Mouse (Mus musculus) liver, adult 2 months (tissue): ENCODE data around the gene Slc50a1. TPM values are rescaled to one million over a fixed set of nuclear protein-coding genes. Genes with fewer than 3 reads are reported as not detected.

Experiments used
- DNase-seq: peaks from one replicate; pipeline ENCODE4 v3.0.0-alpha.2; 2011; ENCODE audit warnings: low read depth, low spot score; ENCODE audit errors: extremely low read depth
- H3K27ac ChIP-seq: fragments of 200-500 bp; replicated peaks from 2 replicates; pipeline ENCODE4 v1.5.1; 2012; ENCODE audit warnings: low read depth, mild to moderate bottlenecking, control low read depth, inconsistent platforms, low read length; ENCODE audit not compliant: insufficient read depth
- H3K27me3 ChIP-seq: fragments of 200-500 bp; 2 replicates; pipeline ENCODE4 v1.6.1; 2012; ENCODE audit warnings: mild to moderate bottlenecking, moderate library complexity, low read length, inconsistent platforms; ENCODE audit not compliant: control insufficient read depth, insufficient read depth
- H3K36me3 ChIP-seq: fragments of 200-500 bp; 2 replicates; pipeline ENCODE4 v1.6.1; 2012; ENCODE audit warnings: low read length, inconsistent platforms; ENCODE audit not compliant: control insufficient read depth, insufficient read depth
- H3K4me1 ChIP-seq: fragments of 200-500 bp; 2 replicates; pipeline ENCODE4 v1.6.1; 2011; ENCODE audit warnings: low read length; ENCODE audit not compliant: control insufficient read depth, insufficient read depth
- H3K4me3 ChIP-seq: fragments of 200-500 bp; 2 replicates; pipeline ENCODE4 v1.5.1; 2011; ENCODE audit warnings: low read depth, mild to moderate bottlenecking, control low read depth, low read length, moderate library complexity; ENCODE audit not compliant: insufficient read depth
- H3K79me2 ChIP-seq: fragments of 200-500 bp; 2 replicates; pipeline ENCODE4 v1.6.1; 2012; ENCODE audit warnings: inconsistent platforms, mild to moderate bottlenecking, low read length, moderate library complexity; ENCODE audit not compliant: control insufficient read depth, insufficient read depth
- H3K9ac ChIP-seq: fragments of 200-500 bp; 2 replicates; pipeline ENCODE4 v1.6.1; 2012; ENCODE audit warnings: low read depth, mild to moderate bottlenecking, control low read depth, inconsistent platforms, low read length
- CTCF ChIP-seq: fragments of 200-500 bp; IDR thresholded peaks from 2 replicates; pipeline ENCODE4 v1.5.1; 2011; ENCODE audit warnings: low read depth, low read length, control low read depth
- POLR2A ChIP-seq: fragments of 200-500 bp; IDR thresholded peaks from 2 replicates; pipeline ENCODE4 v1.6.1; 2011; ENCODE audit warnings: low read length, control low read depth; ENCODE audit not compliant: insufficient read depth; ENCODE audit errors: extremely low read depth
- WGBS: fragments of 180-500 bp; shearing (Covaris S2); methylation state at CpG from one replicate; pipeline ENCODE4 v1.1.7; 2018; 5-methylcytosine and 5-hydroxymethylcytosine counted together
- polyA plus RNA-seq: library from polyadenylated mRNA; depleted of rRNA; stranded (reverse); fragments of >200 nt; gene quantifications from 2 replicates; pipeline ENCODE4 v1.2.3, GENCODE M21; 2012
- total RNA-seq: library from RNA; depleted of rRNA; stranded (reverse); fragments of >200 nt; gene quantifications from 2 replicates; pipeline ENCODE4 v1.2.3, GENCODE M21; 2014

The Slc50a1 gene
- total and polyA plus RNA-seq, 2 experiments, result 7.0 to 36.3 TPM

GRCm38 (mm10) chr3:89238494-89238893 lies 31.9 kb downstream of the Slc50a1 start:
- Histone ChIP-seq H3K4me1 (peaks cover 6% of the 10 kb centered on the region; the same call in 1 of the 2 replicates), H3K9ac (no peak overlapping the region), H3K27me3 (no peaks in the 10 kb centered on the region), H3K79me2 (no peaks in the 10 kb centered on the region), H3K4me3 (peak overlapping the region; percentile 6; the same call in 1 of the 2 replicates), H3K36me3 (no peaks in the 10 kb centered on the region), H3K27ac (no peak overlapping the region)
- 52% methylated on average over 12 of the region's 12 CpGs for WGBS
- DNase-seq, result no peak
- no peak for TF ChIP-seq POLR2A
- TF ChIP-seq CTCF, result no peak

DNA sequence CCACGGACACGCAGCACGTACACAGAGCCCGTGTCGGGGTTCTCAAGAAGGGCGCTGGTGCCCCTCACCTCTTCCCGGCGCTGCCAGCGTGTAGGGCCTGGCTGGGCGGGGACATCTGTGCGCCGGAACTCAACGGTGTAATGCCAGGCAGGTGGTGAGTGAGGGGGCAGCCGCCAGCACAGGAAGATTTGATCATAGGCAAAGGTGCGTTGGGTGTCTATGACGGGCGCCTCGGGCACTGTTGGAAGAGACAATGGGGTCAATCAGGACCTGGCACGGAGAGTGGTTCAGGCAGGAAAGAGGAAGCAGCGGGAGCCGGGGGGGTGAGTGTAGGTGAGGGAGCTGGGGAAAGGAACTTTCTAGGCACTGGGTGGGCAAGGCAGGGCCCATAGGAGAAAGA lies 32.7 kb downstream of the Slc50a1 start:
- no peak for TF ChIP-seq CTCF
- TF ChIP-seq POLR2A, result no peak
- H3K9ac ChIP-seq, result no peak overlapping the region
- no peak for DNase-seq
- H3K36me3 ChIP-seq, result no peaks in the 10 kb centered on the region
- peaks cover 4% of the 10 kb centered on the region; the same call in 1 of the 2 replicates for H3K4me1 ChIP-seq
- no peak overlapping the region for H3K4me3 ChIP-seq
- H3K27me3 ChIP-seq, result no peaks in the 10 kb centered on the region
- WGBS, result 87% methylated on average over 21 of the region's 21 CpGs
- H3K27ac ChIP-seq, result no peak overlapping the region
- H3K79me2 ChIP-seq, result no peaks in the 10 kb centered on the region

GRCm38 (mm10) chr3:89236516-89236915 lies 33.9 kb downstream of the Slc50a1 start:
- no peaks in the 10 kb centered on the region for H3K4me1 ChIP-seq
- H3K36me3 ChIP-seq, result no peaks in the 10 kb centered on the region
- no peaks in the 10 kb centered on the region for H3K79me2 ChIP-seq
- no peak overlapping the region for H3K9ac ChIP-seq
- 87% methylated on average over 10 of the region's 10 CpGs for WGBS
- no peak for DNase-seq
- no peak for TF ChIP-seq POLR2A
- no peak for TF ChIP-seq CTCF
- no peak overlapping the region for H3K27ac ChIP-seq
- no peaks in the 10 kb centered on the region for H3K27me3 ChIP-seq
- H3K4me3 ChIP-seq, result no peak overlapping the region

GRCm38 (mm10) chr3:89233562-89234110 lies 36.7 kb downstream of the Slc50a1 start:
- no peak for DNase-seq
- Histone ChIP-seq H3K27ac (no peak overlapping the region), H3K9ac (no peak overlapping the region), H3K79me2 (no peaks in the 10 kb centered on the region), H3K27me3 (no peaks in the 10 kb centered on the region), H3K4me3 (no peak overlapping the region), H3K36me3 (no peaks in the 10 kb centered on the region), H3K4me1 (peaks cover under 1% of the 10 kb centered on the region; the same call in 1 of the 2 replicates)
- TF ChIP-seq POLR2A, result no peak
- TF ChIP-seq CTCF, result no peak
- 49% methylated on average over 14 of the region's 14 CpGs for whole genome bisulfite sequencing

DNA sequence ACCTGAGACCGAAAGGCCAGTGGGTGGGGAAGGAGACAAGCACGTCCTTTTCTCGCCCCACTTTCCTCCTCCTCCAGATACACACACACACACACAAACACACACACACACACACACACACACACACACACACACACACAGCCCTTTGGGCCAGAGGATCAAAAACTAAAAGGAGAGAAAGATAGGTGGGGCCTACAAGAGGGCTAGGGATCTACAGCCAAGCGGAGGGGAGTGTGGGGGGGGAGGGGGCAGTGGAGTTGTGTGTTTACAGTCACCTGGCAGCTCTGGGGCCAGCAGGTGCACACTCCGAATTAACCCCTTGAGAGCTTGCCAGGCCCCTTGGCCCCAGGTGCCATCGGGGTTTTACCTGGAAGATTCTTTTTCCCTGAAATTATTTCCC lies 37.8 kb downstream of the Slc50a1 start:
- WGBS, result 83% methylated on average over 6 of the region's 6 CpGs
- TF ChIP-seq POLR2A, result no peak
- no peak for TF ChIP-seq CTCF
- H3K79me2 ChIP-seq, result no peaks in the 10 kb centered on the region
- no peaks in the 10 kb centered on the region for H3K27me3 ChIP-seq
- H3K27ac ChIP-seq, result no peak overlapping the region
- H3K9ac ChIP-seq, result no peak overlapping the region
- H3K4me3 ChIP-seq, result no peak overlapping the region
- no peak for DNase-seq
- H3K4me1 ChIP-seq, result peaks cover 3% of the 10 kb centered on the region; the same call in 1 of the 2 replicates
- H3K36me3 ChIP-seq, result no peaks in the 10 kb centered on the region

GRCm38 (mm10) chr3:89231772-89232275 lies 38.5 kb downstream of the Slc50a1 start:
- DNase-seq, result no peak
- H3K36me3 ChIP-seq, result no peaks in the 10 kb centered on the region
- H3K4me3 ChIP-seq, result no peak overlapping the region
- H3K4me1 ChIP-seq, result peaks cover 3% of the 10 kb centered on the region; the same call in 1 of the 2 replicates
- H3K79me2 ChIP-seq, result no peaks in the 10 kb centered on the region
- no peak overlapping the region for H3K9ac ChIP-seq
- no peak overlapping the region for H3K27ac ChIP-seq
- 78% methylated on average over 16 of the region's 16 CpGs for WGBS
- H3K27me3 ChIP-seq, result 0 out of 2 replicates have a peak, but pooled peaks cover 2% of the 10 kb centered on the region
- TF ChIP-seq POLR2A, result no peak
- TF ChIP-seq CTCF, result no peak
